24 mouse cellular contexts compared by ENCODE assay signal in the genomic region with DNA sequence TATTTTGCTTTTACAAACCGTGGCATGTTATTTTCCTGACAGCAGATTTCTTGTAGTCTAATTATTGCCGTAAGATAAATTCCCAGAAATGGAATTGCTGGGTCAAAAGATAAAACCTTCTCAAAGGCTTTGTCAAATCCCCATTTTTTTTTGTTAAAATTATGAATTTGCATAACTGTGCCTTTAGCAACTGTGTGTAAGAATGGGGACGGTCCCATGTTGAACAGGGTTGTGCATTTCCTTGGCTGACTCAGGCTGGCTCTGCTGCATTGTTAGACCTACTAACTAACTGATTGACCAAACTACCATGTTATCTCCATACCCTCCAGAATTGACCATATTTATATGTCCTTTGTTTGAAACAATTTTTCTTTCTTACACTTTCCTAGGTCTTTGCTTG. TPM values are rescaled to one million over a fixed set of nuclear protein-coding genes. Genes with fewer than 3 reads are reported as not detected.
"Had no signal": no experiment of that assay in that cellular context is flagged by ENCODE, and none has a peak within 500 bp of the region (broad histone marks: within the 10 kb centered on the region; RNA-seq: fewer than 3 reads in every experiment).

No protein-coding gene starts in this region.

- DNase-seq: retina, postnatal 1 day; right cerebral cortex, adult 18-20 months; right cerebral cortex, postnatal 14 days; right cerebral cortex, postnatal 25 days; right cerebral cortex, postnatal 4 days; spleen, adult 18-20 months; thymus, adult 18-20 months; thymus, adult 2 months; thymus, postnatal 14 days; thymus, postnatal 25 days; thymus, postnatal 36 days; thymus, postnatal 4 days had no signal

- H3K4me2 ChIP-seq: neural tube, embryonic 13.5 days; neural tube, embryonic 15.5 days; stomach, embryonic 15.5 days had no signal

- H3K4me1 ChIP-seq: neural tube, embryonic 15.5 days; stomach, embryonic 15.5 days had no signal

- H3K36me3 ChIP-seq: neural tube, embryonic 13.5 days; neural tube, embryonic 15.5 days; stomach, embryonic 15.5 days had no signal

- H3K9ac ChIP-seq: neural tube, embryonic 13.5 days; neural tube, embryonic 15.5 days; stomach, embryonic 15.5 days had no signal

- H3K27ac ChIP-seq: neural tube, embryonic 13.5 days; neural tube, embryonic 15.5 days; stomach, embryonic 15.5 days; stomach, postnatal 0 days had no signal

- H3K27me3 ChIP-seq: neural tube, embryonic 13.5 days; neural tube, embryonic 15.5 days; stomach, embryonic 15.5 days had no signal

- H3K4me3 ChIP-seq: neural tube, embryonic 13.5 days; neural tube, embryonic 15.5 days; stomach, embryonic 15.5 days had no signal

- H3K9me3 ChIP-seq: neural tube, embryonic 13.5 days; neural tube, embryonic 15.5 days; stomach, embryonic 15.5 days had no signal

RNA-seq across cellular contexts. Expression of a gene that starts 34.8 kb away (rescaled TPM):
- total RNA-seq: neutrophil, adult 5-6 weeks had no signal
- polyA plus RNA-seq: neural tube, embryonic 13.5 days; neural tube, embryonic 14.5 days; small intestine, adult 2 months; spleen, adult 2 months; stomach, embryonic 14.5 days; stomach, embryonic 15.5 days; stomach, embryonic 16.5 days; stomach, postnatal 0 days; thymus, adult 2 months; thymus, postnatal 0 days; urinary bladder, adult 2 months had no signal
